Mouse (Mus musculus) cerebellum, postnatal 10 days (tissue): ENCODE measurements around the gene Nle1.
A peak's percentile ranks its signal among the peaks of the same experiment; 100 is the strongest.

Experiments used
- DNase-seq, 2 experiments: peaks; one replicate each; pipeline ENCODE4 v3.0.0; 2021; ENCODE audit warnings: mixed read lengths in 2 of 2

The Nle1 gene

GRCm38 (mm10) chr11:82910679-82911389 lies 2.6 kb upstream of the Nle1 start:
- no peak for DNase-seq

GRCm38 (mm10) chr11:82910250-82910649 lies 2.0 kb upstream of the Nle1 start, which contains the start of gene Unc45b:
Gene Unc45b, plus strand, starts transcription at chr11:82910550.
- no peak for DNase-seq

GRCm38 (mm10) chr11:82908608-82908989 lies 388 bp upstream of the Nle1 start:
- DNase-seq, result no peak

- no peak for DNase-seq
Measured at GRCm38 (mm10) chr11:82905816-82906215, 2.4 kb downstream of the Nle1 start.

- DNase-seq, result no peak
Measured at GRCm38 (mm10) chr11:82904952-82905351, 3.3 kb downstream of the Nle1 start.

- peak; percentile 55 to 70 for DNase-seq
Measured at GRCm38 (mm10) chr11:82901606-82902310, 6.5 kb downstream of the Nle1 start.

GRCm38 (mm10) chr11:82899720-82900119 lies 8.5 kb downstream of the Nle1 start:
- DNase-seq, result no peak

GRCm38 (mm10) chr11:82897478-82897877 lies 10.7 kb downstream of the Nle1 start:
- no peak for DNase-seq

- no peak for DNase-seq
Measured at GRCm38 (mm10) chr11:82891936-82892335, 16.3 kb downstream of the Nle1 start, which contains the start of gene Fndc8. Gene Fndc8, plus strand, starts transcription at chr11:82892124.

- peak; percentile 97 to 98 for DNase-seq
Measured at GRCm38 (mm10) chr11:82890342-82890762, 17.9 kb downstream of the Nle1 start, which contains the start of gene Rad51d. Gene Rad51d, minus strand, starts transcription at chr11:82890614.

- peak in 1 of 2 experiments; percentile 49 for DNase-seq
Measured at GRCm38 (mm10) chr11:82889524-82890341, 18.5 kb downstream of the Nle1 start.

- DNase-seq, result peak; percentile 71
Measured at GRCm38 (mm10) chr11:82888491-82888946, 19.7 kb downstream of the Nle1 start.

- no peak for DNase-seq
Measured at GRCm38 (mm10) chr11:82886559-82886958, 21.7 kb downstream of the Nle1 start.

- DNase-seq, result no peak
Measured at GRCm38 (mm10) chr11:82883180-82883579, 25.0 kb downstream of the Nle1 start.

GRCm38 (mm10) chr11:82877726-82878344 lies 30.4 kb downstream of the Nle1 start:
- DNase-seq, result no peak

GRCm38 (mm10) chr11:82875631-82876030 lies 32.6 kb downstream of the Nle1 start:
- DNase-seq, result no peak

- no peak for DNase-seq
Measured at GRCm38 (mm10) chr11:82874924-82875323, 33.3 kb downstream of the Nle1 start.

- DNase-seq, result peak; percentile 99 to 100
Measured at GRCm38 (mm10) chr11:82871031-82871446, 37.2 kb downstream of the Nle1 start, which contains the start of gene Rffl. Gene Rffl, minus strand, starts transcription at chr11:82871210.

- peak in 1 of 2 experiments; percentile 44 for DNase-seq
Measured at GRCm38 (mm10) chr11:82870173-82871030, 37.8 kb downstream of the Nle1 start.

- DNase-seq, result peak in 1 of 2 experiments; percentile 16
Measured at GRCm38 (mm10) chr11:82869506-82870172, 38.6 kb downstream of the Nle1 start.

- no peak for DNase-seq
Measured at GRCm38 (mm10) chr11:82867956-82868355, 40.3 kb downstream of the Nle1 start.
